In genomic region chr4:8965563-8965962, GRCm38 (mm10) we compare ENCODE assay signal across 25 mouse cellular contexts.
DNase-seq lines count a peak whose midpoint lies in the region; ATAC-seq and TF ChIP-seq lines count a peak whose summit lies in the region.
"Had no signal": no experiment of that assay in that cellular context is flagged by ENCODE, and none has a peak within 500 bp of the region (broad histone marks: within the 10 kb centered on the region; RNA-seq: fewer than 3 reads in every experiment).

No protein-coding gene starts in this region.

- TF ChIP-seq CTCF in lung, adult 2 months (IDR thresholded peaks at IDR 0.05; ENCODE audit: insufficient read depth, low read length) = no peak
- no peak for TF ChIP-seq CTCF in stomach, postnatal 0 days (IDR thresholded peaks at IDR 0.05; ENCODE audit: low read depth)

- TF ChIP-seq POLR2A in lung, adult 2 months (IDR thresholded peaks at IDR 0.05; ENCODE audit: borderline replicate concordance, extremely low read depth, low read depth, low read length) = no peak

- H3K9me3 ChIP-seq in heart, embryonic 12.5 days (replicated peaks) = no peaks in the 10 kb centered on the region
- no peaks in the 10 kb centered on the region for H3K9me3 ChIP-seq in stomach, postnatal 0 days (ENCODE audit: control insufficient read depth, low read length)
- H3K9me3 ChIP-seq: forebrain, embryonic 15.5 days; kidney, embryonic 15.5 days; limb, embryonic 13.5 days; midbrain, embryonic 10.5 days had no signal

- no peaks in the 10 kb centered on the region for H3K27me3 ChIP-seq in heart, embryonic 12.5 days (replicated peaks)
- no peaks in the 10 kb centered on the region for H3K27me3 ChIP-seq in stomach, postnatal 0 days (ENCODE audit: control insufficient read depth, insufficient read depth, low read length)
- H3K27me3 ChIP-seq: forebrain, embryonic 15.5 days; kidney, embryonic 15.5 days had no signal

- H3K36me3 ChIP-seq in heart, embryonic 12.5 days = no peaks in the 10 kb centered on the region
- no peaks in the 10 kb centered on the region for H3K36me3 ChIP-seq in stomach, postnatal 0 days (ENCODE audit: control insufficient read depth, insufficient read depth, low read length)
- H3K36me3 ChIP-seq: forebrain, embryonic 15.5 days; kidney, embryonic 15.5 days; limb, embryonic 13.5 days; midbrain, embryonic 10.5 days had no signal

- peaks cover 21% of the 10 kb centered on the region for H3K4me1 ChIP-seq in heart, embryonic 12.5 days (replicated peaks)
- no peaks in the 10 kb centered on the region for H3K4me1 ChIP-seq in lung, adult 2 months (ENCODE audit: control insufficient read depth, insufficient read depth, low read length)
- H3K4me1 ChIP-seq in stomach, postnatal 0 days (replicated peaks; ENCODE audit: control insufficient read depth, insufficient read depth) = no peaks in the 10 kb centered on the region
- H3K4me1 ChIP-seq: kidney, embryonic 15.5 days had no signal

- H3K4me2 ChIP-seq in heart, embryonic 12.5 days = no peak overlapping the region
- no peak overlapping the region for H3K4me2 ChIP-seq in stomach, postnatal 0 days (replicated peaks; ENCODE audit: low read depth)
- H3K4me2 ChIP-seq: forebrain, embryonic 15.5 days; kidney, embryonic 15.5 days; limb, embryonic 13.5 days had no signal

- no peak overlapping the region for H3K9ac ChIP-seq in heart, embryonic 12.5 days
- H3K9ac ChIP-seq in stomach, postnatal 0 days (ENCODE audit: low read length) = no peak overlapping the region
- H3K9ac ChIP-seq: forebrain, embryonic 15.5 days; kidney, embryonic 15.5 days; limb, embryonic 13.5 days; liver, embryonic 14.5 days had no signal

- ATAC-seq in heart, embryonic 12.5 days (ENCODE audit: insufficient number of reproducible peaks, low FRiP score) = peak; percentile 63; the same call in 1 of the 2 replicates
- peak; percentile 84 for ATAC-seq in stomach, postnatal 0 days (ENCODE audit: low FRiP score, low TSS enrichment)
- ATAC-seq: activated CD4-positive, CD25-positive, alpha-beta regulatory T cell, adult 4 months; forebrain, embryonic 15.5 days; hindbrain, embryonic 16.5 days; intestine, postnatal 0 days had no signal

- H3K4me3 ChIP-seq in heart, embryonic 12.5 days = no peak overlapping the region
- peak overlapping the region; percentile 19 for H3K4me3 ChIP-seq in lung, adult 2 months (replicated peaks; ENCODE audit: extremely low read depth, low read depth, low read length)
- no peak overlapping the region for H3K4me3 ChIP-seq in stomach, postnatal 0 days (ENCODE audit: low read depth, low read length)
- H3K4me3 ChIP-seq: forebrain, embryonic 15.5 days; kidney, embryonic 15.5 days; limb, embryonic 13.5 days; midbrain, embryonic 10.5 days had no signal

- WGBS in heart, embryonic 12.5 days = 54% methylated on average over 5 of the region's 5 CpGs
- 68% methylated on average over 5 of the region's 5 CpGs for WGBS in lung, adult 2 months
- 78% methylated on average over 5 of the region's 5 CpGs for WGBS in stomach, postnatal 0 days

- TF ChIP-seq EP300 in stomach, postnatal 0 days (optimal IDR thresholded peaks at IDR 0.05) = no peak

- H3K27ac ChIP-seq in heart, embryonic 12.5 days (ENCODE audit: poor library complexity, severe bottlenecking) = no peak overlapping the region
- no peak overlapping the region for H3K27ac ChIP-seq in stomach, postnatal 0 days (replicated peaks)
- H3K27ac ChIP-seq: forebrain, embryonic 15.5 days; kidney, embryonic 15.5 days; limb, embryonic 13.5 days; liver, embryonic 14.5 days; macrophage; midbrain, embryonic 10.5 days had no signal

- DNase-seq in heart, adult 8-10 months (ENCODE audit: low spot score) = no peak
- DNase-seq in ovary, postnatal 36 days (ENCODE audit: low spot score) = peak; percentile 28
- DNase-seq in ovary, postnatal 10 days (ENCODE audit: low spot score) = no peak
- DNase-seq in lung, adult 2 months = no peak
- DNase-seq in stomach, postnatal 0 days (ENCODE audit: low spot score) = peak; percentile 62
- no peak for DNase-seq in neural tube, embryonic 10.5 days (ENCODE audit: extremely low spot score, low spot score)
- no peak for DNase-seq in thymus, postnatal 4 days
- DNase-seq: adrenal gland, postnatal 36 days; B cell, adult 2 months; cerebellum, adult 11-12 months; cerebellum, postnatal 14 days; embryo, embryonic 11 days; gastrocnemius, postnatal 36 days; right cerebral cortex, postnatal 14 days; thymus, postnatal 14 days had no signal

Comparison
In these comparisons a context has a peak if more than half of its experiments do, and no peak if none do; other contexts are left out.
1. DNase-seq: peak in ovary, postnatal 36 days (single experiment) and stomach, postnatal 0 days (single experiment); none in heart, adult 8-10 months (single experiment), ovary, postnatal 10 days (single experiment), lung, adult 2 months (single experiment), neural tube, embryonic 10.5 days (single experiment) and thymus, postnatal 4 days (single experiment).